Mouse (Mus musculus): ENCODE data around the gene Gpd2.

- TF ChIP-seq CTCF (conservative IDR thresholded peaks at IDR 0.05; ENCODE audit: low read length), result no peak
- no peak for TF ChIP-seq POU5F1 (IDR thresholded peaks at IDR 0.05; ENCODE audit: borderline replicate concordance, low read length)
These were observed 24.0 kb downstream of the Gpd2 start for GRCm38 (mm10) chr2:57261286-57262077.

Data from E14TG2a.4 (cell line).